Mouse (Mus musculus) spleen, adult 2 months (tissue): ENCODE measurements around the gene Rac3. TPM values are rescaled to one million over a fixed set of nuclear protein-coding genes. Genes with fewer than 3 reads are reported as not detected.

Experiments
- DNase-seq, 2 experiments: peaks; one replicate each; pipeline versions ENCODE4 v3.0.0 to v3.0.0-alpha.2; 2012 to 2021; ENCODE audit warnings: low spot score in 2 of 2, low read depth in 1 of 2
- H3K27ac ChIP-seq: fragments of 200-500 bp; 2 replicates; pipeline ENCODE4 v1.5.1; 2012; ENCODE audit warnings: low read length, inconsistent platforms; ENCODE audit not compliant: insufficient read depth
- H3K27me3 ChIP-seq: fragments of 200-500 bp; 2 replicates; pipeline ENCODE4 v1.6.1; 2012; ENCODE audit warnings: mild to moderate bottlenecking, moderate library complexity, low read length, inconsistent platforms; ENCODE audit not compliant: control insufficient read depth, insufficient read depth
- H3K36me3 ChIP-seq: fragments of 200-500 bp; 2 replicates; pipeline ENCODE4 v1.6.1; 2012; ENCODE audit warnings: mild to moderate bottlenecking, low read length, inconsistent platforms; ENCODE audit not compliant: control insufficient read depth, insufficient read depth
- H3K4me1 ChIP-seq: fragments of 200-500 bp; 2 replicates; pipeline ENCODE4 v1.6.1; 2011; ENCODE audit warnings: inconsistent platforms; ENCODE audit not compliant: control insufficient read depth, insufficient read depth, insufficient read length
- H3K4me3 ChIP-seq: fragments of 200-500 bp; 2 replicates; pipeline ENCODE4 v1.5.1; 2011; ENCODE audit warnings: mild to moderate bottlenecking, inconsistent platforms; ENCODE audit not compliant: insufficient read depth, insufficient read length; ENCODE audit errors: extremely low read depth
- CTCF ChIP-seq: fragments of 200-500 bp; IDR thresholded peaks from 2 replicates; pipeline ENCODE4 v1.5.1; 2011; ENCODE audit warnings: mild to moderate bottlenecking, inconsistent platforms; ENCODE audit not compliant: insufficient read depth, insufficient read length, insufficient replicate concordance; ENCODE audit errors: extremely low read depth
- POLR2A ChIP-seq: fragments of 200-500 bp; IDR thresholded peaks from 2 replicates; pipeline ENCODE4 v1.6.1; 2011; ENCODE audit warnings: low read depth, low read length, inconsistent platforms
- WGBS: fragments of 180-500 bp; shearing (Covaris S2); methylation state at CpG from one replicate; pipeline ENCODE4 v1.1.7; 2018; 5-methylcytosine and 5-hydroxymethylcytosine counted together
- polyA plus RNA-seq: library from polyadenylated mRNA; depleted of rRNA; stranded (reverse); fragments of >200 nt; gene quantifications from 2 replicates; pipeline ENCODE4 v1.2.3, GENCODE M21; 2012

Gene Rac3
- polyA plus RNA-seq, 1 experiment, result 3.0 TPM

GRCm38 (mm10) chr11:120719841-120720376 is 1.4 kb upstream of the Rac3 start:
- Histone ChIP-seq H3K4me1 (peaks cover 11% of the 10 kb centered on the region), H3K27me3 (peaks cover 13% of the 10 kb centered on the region), H3K27ac (no peak overlapping the region), H3K36me3 (peaks cover 3% of the 10 kb centered on the region; the same call in 1 of the 2 replicates), H3K4me3 (no peak overlapping the region)
- 90% methylated on average over 13 of the region's 13 CpGs for WGBS
- no peak for TF ChIP-seq CTCF
- no peak for TF ChIP-seq POLR2A
- DNase-seq, result no peak

- H3K36me3 ChIP-seq, result peaks cover 3% of the 10 kb centered on the region; the same call in 1 of the 2 replicates
- 0 out of 2 replicates have a peak overlapping the region, but pooled peaks have one; percentile 23 for H3K4me3 ChIP-seq
- peaks cover 13% of the 10 kb centered on the region for H3K27me3 ChIP-seq
- 12% methylated on average over 17 of the region's 17 CpGs for WGBS
- H3K27ac ChIP-seq, result no peak overlapping the region
- peaks cover 11% of the 10 kb centered on the region for H3K4me1 ChIP-seq
- peak; percentile 83 to 89 for DNase-seq
- no peak for TF ChIP-seq POLR2A
- peak; percentile 98 for TF ChIP-seq CTCF
Measured at GRCm38 (mm10) chr11:120720450-120720849, 820 bp upstream of the Rac3 start.

- Histone ChIP-seq H3K36me3 (peaks cover 3% of the 10 kb centered on the region; the same call in 1 of the 2 replicates), H3K4me3 (peak overlapping the region; percentile 46; the same call in 1 of the 2 replicates), H3K4me1 (peaks cover 15% of the 10 kb centered on the region), H3K27ac (no peak overlapping the region), H3K27me3 (peaks cover 13% of the 10 kb centered on the region)
- 26% methylated on average over 21 of the region's 21 CpGs for WGBS
- TF ChIP-seq CTCF, result no peak
- no peak for TF ChIP-seq POLR2A
- no peak for DNase-seq
Measured at GRCm38 (mm10) chr11:120722067-120722630, 879 bp downstream of the Rac3 start.

GRCm38 (mm10) chr11:120722761-120723382 is 1.6 kb downstream of the Rac3 start:
- Histone ChIP-seq H3K4me1 (peaks cover 15% of the 10 kb centered on the region), H3K27me3 (peaks cover 13% of the 10 kb centered on the region), H3K27ac (no peak overlapping the region), H3K36me3 (peaks cover 3% of the 10 kb centered on the region; the same call in 1 of the 2 replicates), H3K4me3 (no peak overlapping the region)
- TF ChIP-seq CTCF (no peak), POLR2A (no peak)
- no peak for DNase-seq
- WGBS, result 93% methylated on average over 11 of the region's 11 CpGs

GRCm38 (mm10) chr11:120723509-120723908 is 2.2 kb downstream of the Rac3 start:
- Histone ChIP-seq H3K4me3 (no peak overlapping the region), H3K4me1 (peaks cover 15% of the 10 kb centered on the region), H3K36me3 (peaks cover 1% of the 10 kb centered on the region; the same call in 1 of the 2 replicates), H3K27me3 (peaks cover 13% of the 10 kb centered on the region), H3K27ac (no peak overlapping the region)
- TF ChIP-seq CTCF, result no peak
- TF ChIP-seq POLR2A, result no peak
- no peak for DNase-seq
- WGBS, result 89% methylated on average over 7 of the region's 7 CpGs

GRCm38 (mm10) chr11:120726243-120727168 is 5.2 kb downstream of the Rac3 start:
- TF ChIP-seq CTCF (no peak), POLR2A (no peak)
- Histone ChIP-seq H3K4me1 (peaks cover 12% of the 10 kb centered on the region), H3K27ac (no peak overlapping the region), H3K4me3 (peak overlapping the region; percentile 72), H3K27me3 (peaks cover 9% of the 10 kb centered on the region), H3K36me3 (no peaks in the 10 kb centered on the region; the same call in 1 of the 2 replicates)
- 28% methylated on average over 35 of the region's 36 CpGs for WGBS
- no peak for DNase-seq
